Mouse (Mus musculus) cerebellum, postnatal 14 days (tissue): ENCODE measurements around the gene Ifi208.
"Not testable (repeated sequence)": the region's sequence is repeated elsewhere in the genome, so short reads cannot be mapped to it uniquely, and the experiment has no call there.

ENCODE experiments used
- DNase-seq, 2 experiments: peaks; one replicate each; pipeline ENCODE4 v3.0.0; 2021; ENCODE audit warnings: mixed read lengths in 2 of 2

Gene Ifi208

GRCm38 (mm10) chr1:173673458-173674097 lies at the start of gene Ifi208:
Gene Ifi208, plus strand, starts transcription at chr1:173673675.
- DNase-seq = not testable (repeated sequence)

- no peak for DNase-seq
These were observed 49.4 kb upstream of the Ifi208 start for GRCm38 (mm10) chr1:173624052-173624451.

- DNase-seq = no peak
These were observed 46.8 kb upstream of the Ifi208 start for GRCm38 (mm10) chr1:173626686-173627085.

DNA sequence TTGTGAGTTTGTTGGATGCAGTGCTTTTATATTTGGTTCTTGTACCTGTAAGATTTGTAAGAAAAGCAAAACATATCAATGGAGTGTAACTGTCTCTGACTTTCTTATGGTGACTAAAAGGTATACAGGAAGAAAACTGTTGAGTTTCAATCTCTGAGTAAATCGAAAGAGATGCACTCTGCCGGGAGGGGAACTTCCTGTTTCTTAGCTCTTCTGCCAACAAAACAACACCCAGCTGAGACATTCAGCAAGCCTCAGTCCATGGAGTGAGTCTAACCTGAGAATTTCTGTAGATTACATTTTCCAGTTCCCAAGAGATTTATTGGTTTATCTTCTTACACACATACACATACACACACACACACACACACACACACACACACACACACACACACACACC lies 42.9 kb upstream of the Ifi208 start, which contains the start of gene Ifi209:
Gene Ifi209, plus strand, starts transcription at position 296 of the 400 bp plus-strand sequence.
- not testable (repeated sequence) for DNase-seq

GRCm38 (mm10) chr1:173633969-173634645 lies 39.4 kb upstream of the Ifi208 start:
- DNase-seq = no peak

- DNase-seq = no peak
These were observed 28.1 kb upstream of the Ifi208 start for GRCm38 (mm10) chr1:173645393-173645792.

DNA sequence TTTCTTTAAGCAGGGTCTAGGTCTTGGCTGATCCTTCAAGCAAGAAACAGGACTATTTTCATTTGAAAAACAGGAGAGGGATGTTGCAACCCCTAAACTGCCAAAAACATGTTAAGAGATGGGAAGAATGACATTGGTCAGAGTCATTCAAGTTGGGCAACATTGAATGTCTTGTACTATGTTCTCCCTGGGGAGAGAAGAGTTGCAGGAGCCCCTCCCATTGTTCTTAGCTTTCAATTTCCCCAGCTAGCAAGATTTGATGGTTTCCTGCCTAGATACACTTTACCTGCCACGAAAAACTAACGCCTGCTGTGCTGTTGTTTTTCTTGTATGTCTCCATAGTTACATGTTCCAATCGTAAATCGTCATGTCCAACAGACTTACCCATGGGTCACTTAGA lies 15.5 kb upstream of the Ifi208 start:
- no peak for DNase-seq

- DNase-seq = not testable (repeated sequence)
These were observed 5.1 kb downstream of the Ifi208 start for GRCm38 (mm10) chr1:173678605-173679004.

DNA sequence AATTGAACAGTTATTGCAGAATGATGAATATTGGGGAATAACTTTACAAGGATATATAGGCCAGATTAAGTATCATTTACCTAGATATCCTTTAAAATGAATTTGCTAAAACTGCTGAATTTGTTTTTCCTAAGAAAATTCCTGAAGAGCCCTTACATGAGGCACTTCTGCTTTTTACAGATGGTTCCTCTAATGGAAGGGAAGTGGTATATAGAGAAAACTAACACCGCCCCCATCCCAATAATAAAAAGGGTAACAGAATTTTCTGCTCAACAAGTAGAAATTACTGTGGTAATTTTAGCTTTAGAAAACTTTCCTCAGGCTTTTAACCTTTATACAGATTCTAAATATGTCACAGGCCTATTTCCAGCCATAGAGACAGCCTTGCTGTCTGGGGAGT lies 20.8 kb downstream of the Ifi208 start:
- no peak for DNase-seq

DNA sequence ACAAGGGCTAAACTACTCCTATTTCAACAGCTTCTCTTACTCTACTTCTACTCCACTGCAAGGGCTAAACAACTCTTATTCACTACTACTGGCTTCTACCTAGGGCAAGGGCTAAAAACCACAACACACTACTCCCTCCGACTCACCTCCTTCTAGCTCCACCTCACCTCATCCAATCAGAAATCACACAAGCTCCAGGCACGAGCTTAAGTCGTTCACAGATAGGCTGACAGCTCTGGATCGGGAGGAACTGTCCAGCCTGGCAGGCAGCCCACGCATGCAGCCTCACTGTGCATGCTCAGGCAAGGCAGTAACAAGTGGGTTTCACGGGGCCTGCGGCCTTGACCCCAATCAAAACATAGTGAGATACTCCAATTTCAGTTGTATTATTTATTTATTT lies 59.7 kb downstream of the Ifi208 start:
- peak; percentile 1 to 6 for DNase-seq

DNA sequence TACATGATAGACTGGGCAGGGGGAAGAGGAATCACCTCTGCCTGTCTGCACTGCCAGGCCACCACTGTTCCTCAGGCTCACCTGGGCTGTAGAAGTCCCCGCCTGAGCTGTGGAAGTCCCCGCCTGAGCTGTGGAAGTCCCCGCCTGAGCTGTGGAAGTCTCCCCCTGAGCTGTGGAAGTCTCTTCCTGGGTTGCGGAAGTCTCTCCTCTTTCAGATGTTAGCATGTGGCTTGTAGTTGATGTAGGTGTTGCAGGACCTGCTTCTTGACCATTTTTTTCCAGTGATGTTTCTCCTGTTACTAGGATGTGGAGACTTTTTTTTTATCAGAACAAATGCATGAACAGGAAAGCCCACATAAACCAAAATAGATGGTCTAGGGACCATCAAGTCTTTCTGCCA lies 61.5 kb downstream of the Ifi208 start:
- DNase-seq = not testable (repeated sequence)

GRCm38 (mm10) chr1:173736986-173737385 lies 63.5 kb downstream of the Ifi208 start:
- no peak for DNase-seq

GRCm38 (mm10) chr1:173740537-173740936 lies 67.1 kb downstream of the Ifi208 start:
- no peak for DNase-seq

DNA sequence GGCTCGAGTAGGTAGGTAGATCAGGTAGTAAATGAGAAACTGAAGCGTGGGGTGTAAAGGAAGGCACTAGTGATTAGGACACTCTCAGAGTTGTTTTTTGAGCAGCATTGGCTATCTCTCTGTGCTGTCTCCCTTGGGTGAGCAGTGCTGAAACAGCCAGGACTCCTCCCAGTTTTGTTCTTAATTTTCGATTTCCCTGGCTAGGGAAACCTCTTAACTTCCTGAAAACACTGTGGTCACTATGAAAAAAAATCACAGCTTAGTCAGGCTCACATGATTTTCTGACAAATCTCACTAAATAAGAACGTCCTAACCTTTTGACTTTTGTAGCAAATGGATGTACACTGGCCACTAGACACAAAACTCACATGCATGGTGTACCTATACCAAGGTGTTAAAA lies 68.2 kb downstream of the Ifi208 start, which contains the start of gene Ifi207:
Gene Ifi207, minus strand, starts transcription at position 92 of the 400 bp plus-strand sequence.
- DNase-seq = no peak

DNA sequence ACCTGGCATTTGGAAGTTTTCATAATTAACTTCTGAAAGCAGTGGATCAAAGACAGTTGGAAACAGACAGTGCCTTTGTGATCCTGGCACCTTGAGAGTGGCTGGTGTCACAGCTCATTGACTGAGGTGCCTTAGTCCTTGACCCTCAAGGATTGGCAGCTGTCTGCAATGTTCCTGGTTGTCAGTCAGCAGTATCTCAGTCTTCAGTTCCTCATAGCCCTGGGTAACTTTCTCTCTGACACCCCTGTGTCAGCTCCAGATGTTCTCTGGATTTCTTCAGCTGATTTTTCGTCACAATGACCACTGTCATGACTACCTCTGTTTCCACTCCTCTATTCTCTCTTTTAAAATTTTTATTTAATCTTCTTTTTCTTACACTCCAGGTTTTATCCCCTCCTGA lies 68.8 kb downstream of the Ifi208 start:
- DNase-seq = no peak
